Mouse (Mus musculus) macrophage (primary cell): Measurements from ENCODE around the gene 2900011O08Rik. TPM values are rescaled to one million over a fixed set of nuclear protein-coding genes. Genes with fewer than 3 reads are reported as not detected.

ENCODE experiments used
- H3K27ac ChIP-seq: fragments of 350-480 bp; formaldehyde crosslinking; 2 replicates; pipeline ENCODE4 v1.9.0; 2021
- H3K36me3 ChIP-seq: fragments of 350-480 bp; formaldehyde crosslinking; 2 replicates; pipeline ENCODE4 v1.9.0; 2021; ENCODE audit errors: inconsistent target
- H3K4me3 ChIP-seq: fragments of 350-480 bp; formaldehyde crosslinking; 2 replicates; pipeline ENCODE4 v1.9.0; 2021; ENCODE audit errors: inconsistent target
- H3K79me2 ChIP-seq: fragments of 350-480 bp; formaldehyde crosslinking; 2 replicates; pipeline ENCODE4 v1.9.0; 2021; ENCODE audit errors: inconsistent target
- WGBS: methylation state at CpG from one replicate; pipeline ENCODE4 v1.1.7; 2026; ENCODE audit warnings: inconsistent platforms; ENCODE audit not compliant: missing documents; 5-methylcytosine and 5-hydroxymethylcytosine counted together
- polyA plus RNA-seq: library from polyadenylated mRNA; stranded (reverse); fragments of 250-400 nt; gene quantifications from 3 replicates; pipeline ENCODE4 v1.2.4, GENCODE M21; 2018; ENCODE audit warnings: inconsistent platforms

The 2900011O08Rik gene
- polyA plus RNA-seq, 1 experiment from 2014 or later, result not detected

GRCm38 (mm10) chr16:13983161-13983560 is 3.2 kb upstream of the 2900011O08Rik start:
- 94% methylated on average over 5 of the region's 5 CpGs for WGBS

GRCm38 (mm10) chr16:13986197-13986573 is 219 bp upstream of the 2900011O08Rik start:
- Histone ChIP-seq H3K4me3 (no peak overlapping the region), H3K27ac (no peak overlapping the region), H3K79me2 (no peaks in the 10 kb centered on the region), H3K36me3 (no peaks in the 10 kb centered on the region)
- 69% methylated on average over 2 of the region's 3 CpGs for WGBS

More at GRCm38 (mm10) chr16:13983161-13983560, 3.2 kb upstream of the 2900011O08Rik start:
- no peak overlapping the region for H3K4me3 ChIP-seq
- H3K79me2 ChIP-seq, result no peaks in the 10 kb centered on the region
- H3K36me3 ChIP-seq, result no peaks in the 10 kb centered on the region
- H3K27ac ChIP-seq, result no peak overlapping the region

- 89% methylated on average over 11 of the region's 11 CpGs for WGBS
- no peak overlapping the region for H3K27ac ChIP-seq
- no peaks in the 10 kb centered on the region for H3K79me2 ChIP-seq
- H3K36me3 ChIP-seq, result no peaks in the 10 kb centered on the region
- H3K4me3 ChIP-seq, result no peak overlapping the region
These were observed 6.3 kb downstream of the 2900011O08Rik start for GRCm38 (mm10) chr16:13992518-13993248.

GRCm38 (mm10) chr16:13994076-13994475 is 7.7 kb downstream of the 2900011O08Rik start:
- H3K36me3 ChIP-seq, result no peaks in the 10 kb centered on the region
- no peak overlapping the region for H3K4me3 ChIP-seq
- H3K27ac ChIP-seq, result no peak overlapping the region
- no peaks in the 10 kb centered on the region for H3K79me2 ChIP-seq
- 93% methylated on average over 1 of the region's 1 CpGs for WGBS

- Histone ChIP-seq H3K27ac (no peak overlapping the region), H3K36me3 (no peaks in the 10 kb centered on the region), H3K4me3 (no peak overlapping the region), H3K79me2 (no peaks in the 10 kb centered on the region)
- WGBS, result 36% methylated on average over 1 of the region's 1 CpGs
These were observed 8.1 kb downstream of the 2900011O08Rik start for GRCm38 (mm10) chr16:13994502-13994901.

- H3K27ac ChIP-seq, result no peak overlapping the region
- 66% methylated on average over 8 of the region's 8 CpGs for WGBS
- H3K79me2 ChIP-seq, result no peaks in the 10 kb centered on the region
- H3K36me3 ChIP-seq, result no peaks in the 10 kb centered on the region
- no peak overlapping the region for H3K4me3 ChIP-seq
These were observed 17.2 kb downstream of the 2900011O08Rik start for GRCm38 (mm10) chr16:14003386-14004130.

GRCm38 (mm10) chr16:14004170-14004569 is 17.8 kb downstream of the 2900011O08Rik start:
- WGBS, result 83% methylated on average over 3 of the region's 3 CpGs
- H3K79me2 ChIP-seq, result no peaks in the 10 kb centered on the region
- no peak overlapping the region for H3K4me3 ChIP-seq
- H3K27ac ChIP-seq, result no peak overlapping the region
- no peaks in the 10 kb centered on the region for H3K36me3 ChIP-seq

GRCm38 (mm10) chr16:14004726-14005125 is 18.3 kb downstream of the 2900011O08Rik start:
- H3K79me2 ChIP-seq, result no peaks in the 10 kb centered on the region
- H3K27ac ChIP-seq, result no peak overlapping the region
- WGBS, result 73% methylated on average over 2 of the region's 2 CpGs
- H3K36me3 ChIP-seq, result no peaks in the 10 kb centered on the region
- no peak overlapping the region for H3K4me3 ChIP-seq

- Histone ChIP-seq H3K36me3 (no peaks in the 10 kb centered on the region), H3K79me2 (no peaks in the 10 kb centered on the region), H3K4me3 (no peak overlapping the region), H3K27ac (no peak overlapping the region)
- 83% methylated on average over 4 of the region's 4 CpGs for WGBS
These were observed 18.9 kb downstream of the 2900011O08Rik start for GRCm38 (mm10) chr16:14005266-14005665.

- no peaks in the 10 kb centered on the region for H3K79me2 ChIP-seq
- H3K4me3 ChIP-seq, result no peak overlapping the region
- 87% methylated on average over 2 of the region's 2 CpGs for WGBS
- no peak overlapping the region for H3K27ac ChIP-seq
- no peaks in the 10 kb centered on the region for H3K36me3 ChIP-seq
These were observed 21.7 kb downstream of the 2900011O08Rik start for GRCm38 (mm10) chr16:14008081-14008480.

GRCm38 (mm10) chr16:14008708-14009107 is 22.3 kb downstream of the 2900011O08Rik start:
- no peaks in the 10 kb centered on the region for H3K79me2 ChIP-seq
- no peak overlapping the region for H3K4me3 ChIP-seq
- H3K36me3 ChIP-seq, result no peaks in the 10 kb centered on the region
- H3K27ac ChIP-seq, result no peak overlapping the region

GRCm38 (mm10) chr16:14009966-14010365 is 23.6 kb downstream of the 2900011O08Rik start:
- Histone ChIP-seq H3K36me3 (no peaks in the 10 kb centered on the region), H3K79me2 (no peaks in the 10 kb centered on the region), H3K27ac (no peak overlapping the region), H3K4me3 (no peak overlapping the region)
- WGBS, result 88% methylated on average over 4 of the region's 4 CpGs

GRCm38 (mm10) chr16:14017306-14017705 is 30.9 kb downstream of the 2900011O08Rik start:
- Histone ChIP-seq H3K79me2 (no peaks in the 10 kb centered on the region), H3K4me3 (no peak overlapping the region), H3K36me3 (no peaks in the 10 kb centered on the region), H3K27ac (no peak overlapping the region)
- WGBS, result 95% methylated on average over 8 of the region's 8 CpGs

- Histone ChIP-seq H3K79me2 (no peaks in the 10 kb centered on the region), H3K4me3 (no peak overlapping the region), H3K27ac (peak overlapping the region; percentile 44), H3K36me3 (no peaks in the 10 kb centered on the region)
- 23% methylated on average over 3 of the region's 3 CpGs for WGBS
These were observed 34.9 kb downstream of the 2900011O08Rik start for GRCm38 (mm10) chr16:14021166-14021822.
